ENCODE assay signal across 28 mouse cellular contexts in the genomic region with DNA sequence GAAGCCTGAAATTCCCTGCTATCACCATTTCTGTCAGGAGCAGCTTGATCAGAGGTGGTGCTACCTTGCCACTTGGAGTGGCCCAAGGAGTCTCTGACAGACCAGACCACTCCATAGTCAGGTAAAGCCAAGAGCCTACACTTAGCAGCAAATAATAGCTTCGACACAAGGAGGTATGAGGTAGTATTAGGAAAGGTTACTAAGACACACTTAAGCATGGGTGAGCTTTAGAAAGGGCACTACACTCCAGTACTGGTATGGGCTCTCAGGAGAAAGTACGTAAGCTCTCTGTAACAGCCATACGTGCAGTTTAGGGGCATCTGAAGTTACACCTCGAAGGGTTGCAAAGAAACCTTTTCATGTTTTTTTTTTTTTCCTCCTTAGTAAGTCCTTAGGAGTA.
"Had no signal": no experiment of that assay in that cellular context is flagged by ENCODE, and none has a peak within 500 bp of the region (broad histone marks: within the 10 kb centered on the region; RNA-seq: fewer than 3 reads in every experiment).

No protein-coding gene starts in this region.

- H3K27me3 ChIP-seq: embryonic facial prominence, embryonic 12.5 days; embryonic facial prominence, embryonic 13.5 days; embryonic facial prominence, embryonic 15.5 days; forebrain, embryonic 12.5 days; forebrain, embryonic 13.5 days; forebrain, embryonic 15.5 days had no signal

- H3K4me1 ChIP-seq: embryonic facial prominence, embryonic 12.5 days; embryonic facial prominence, embryonic 13.5 days; embryonic facial prominence, embryonic 15.5 days had no signal

- H3K27ac ChIP-seq: embryonic facial prominence, embryonic 10.5 days; embryonic facial prominence, embryonic 12.5 days; embryonic facial prominence, embryonic 13.5 days; embryonic facial prominence, embryonic 15.5 days; forebrain, embryonic 10.5 days; forebrain, embryonic 12.5 days; forebrain, embryonic 13.5 days; forebrain, embryonic 15.5 days; gastrocnemius, adult 2 months; heart, adult 2 months had no signal

- H3K9ac ChIP-seq: embryonic facial prominence, embryonic 12.5 days; embryonic facial prominence, embryonic 13.5 days; embryonic facial prominence, embryonic 15.5 days; forebrain, embryonic 12.5 days; forebrain, embryonic 13.5 days; forebrain, embryonic 15.5 days; forebrain, postnatal 0 days had no signal

- ATAC-seq: forebrain, embryonic 13.5 days; forebrain, embryonic 14.5 days; forebrain, embryonic 15.5 days; forebrain, embryonic 16.5 days; forebrain, postnatal 0 days had no signal

- H3K9me3 ChIP-seq: embryonic facial prominence, embryonic 10.5 days; embryonic facial prominence, embryonic 12.5 days; embryonic facial prominence, embryonic 13.5 days; embryonic facial prominence, embryonic 15.5 days; forebrain, embryonic 10.5 days; forebrain, embryonic 12.5 days; forebrain, embryonic 13.5 days; forebrain, embryonic 15.5 days had no signal

- DNase-seq: cerebellum, adult 2 months; cerebellum, adult 8-10 months; cerebellum, adult 9-10 months; cerebellum, adult 9-11 months; cerebellum, postnatal 10 days; cerebellum, postnatal 14 days; cerebellum, postnatal 25 days; cerebellum, postnatal 36 days; embryo, embryonic 11 days; forebrain, postnatal 0 days; gastrocnemius, adult 2 months; gastrocnemius, postnatal 10 days; gastrocnemius, postnatal 14 days; gastrocnemius, postnatal 25 days; gastrocnemius, postnatal 36 days; heart, adult 18-20 months; heart, adult 2 months had no signal

- H3K4me2 ChIP-seq: embryonic facial prominence, embryonic 12.5 days; embryonic facial prominence, embryonic 13.5 days; embryonic facial prominence, embryonic 15.5 days; forebrain, embryonic 12.5 days; forebrain, embryonic 13.5 days; forebrain, embryonic 15.5 days had no signal

- H3K36me3 ChIP-seq: embryonic facial prominence, embryonic 13.5 days; embryonic facial prominence, embryonic 15.5 days; forebrain, embryonic 12.5 days; forebrain, embryonic 15.5 days had no signal

- H3K4me3 ChIP-seq: embryonic facial prominence, embryonic 10.5 days; embryonic facial prominence, embryonic 12.5 days; embryonic facial prominence, embryonic 13.5 days; embryonic facial prominence, embryonic 15.5 days; erythroblast, embryonic 14.5 days; forebrain, embryonic 10.5 days; forebrain, embryonic 12.5 days; forebrain, embryonic 13.5 days; forebrain, embryonic 15.5 days; gastrocnemius, adult 2 months; heart, adult 2 months had no signal
